Mouse (Mus musculus) forebrain, embryonic 10.5 days (tissue): ENCODE data around the gene Acot11. TPM values are rescaled to one million over a fixed set of nuclear protein-coding genes. Genes with fewer than 3 reads are reported as not detected.
A peak's percentile ranks its signal among the peaks of the same experiment; 100 is the strongest.
"Not testable (repeated sequence)": the region's sequence is repeated elsewhere in the genome, so short reads cannot be mapped to it uniquely, and the experiment has no call there.

Experiments
- DNase-seq: peaks from one replicate; pipeline ENCODE4 v3.0.0-alpha.2; 2017; ENCODE audit warnings: low spot score; ENCODE audit errors: extremely low spot score
- H3K27ac ChIP-seq: fragments of 300-500 bp; sonication (generic); 2 replicates; pipeline ENCODE4 v1.5.1; 2016; ENCODE audit warnings: mild to moderate bottlenecking
- H3K27me3 ChIP-seq: fragments of 300-500 bp; sonication (generic); 2 replicates; pipeline ENCODE4 v1.6.1; 2016; ENCODE audit warnings: mild to moderate bottlenecking; ENCODE audit not compliant: poor library complexity, severe bottlenecking
- H3K36me3 ChIP-seq: fragments of 300-500 bp; sonication (generic); replicated peaks from 2 replicates; pipeline ENCODE4 v1.6.1; 2016; ENCODE audit warnings: mild to moderate bottlenecking, moderate library complexity
- H3K4me1 ChIP-seq: fragments of 300-500 bp; sonication (generic); 2 replicates; pipeline ENCODE4 v1.6.1; 2016
- H3K4me3 ChIP-seq: fragments of 300-500 bp; sonication (generic); 2 replicates; pipeline ENCODE4 v1.5.1; 2016; ENCODE audit warnings: mild to moderate bottlenecking, moderate library complexity
- H3K9me3 ChIP-seq: fragments of 300-500 bp; sonication (generic); 2 replicates; pipeline ENCODE4 v1.6.1; 2016; ENCODE audit warnings: mild to moderate bottlenecking, moderate library complexity
- WGBS: fragments of 180-500 bp; shearing (Covaris S2); methylation state at CpG from one replicate; pipeline ENCODE4 v1.1.7; 2016; 5-methylcytosine and 5-hydroxymethylcytosine counted together
- polyA plus RNA-seq: library from polyadenylated mRNA; unstranded; fragments of >200 nt; fragmentation: Nextera tagmentation; extraction: Ambion mirVana; gene quantifications from 2 replicates; pipeline ENCODE4 v1.2.1, GENCODE M21; 2016

The Acot11 gene
- polyA plus RNA-seq, 1 experiment from 2014 or later: 2.1 TPM

- no peaks in the 10 kb centered on the region for H3K9me3 ChIP-seq
- peaks cover 34% of the 10 kb centered on the region for H3K4me1 ChIP-seq
- 81% methylated on average over 4 of the region's 4 CpGs for WGBS
- DNase-seq: no peak
- peaks cover 41% of the 10 kb centered on the region for H3K27me3 ChIP-seq
- H3K27ac ChIP-seq: 0 out of 2 replicates have a peak overlapping the region, but pooled peaks have one; percentile 76
- no peak overlapping the region for H3K4me3 ChIP-seq
- H3K36me3 ChIP-seq: no peaks in the 10 kb centered on the region
Observed at GRCm38 (mm10) chr4:106803781-106804180, 1.0 kb downstream of the Acot11 start.

GRCm38 (mm10) chr4:106799772-106800336 lies 4.9 kb downstream of the Acot11 start:
- H3K27me3 ChIP-seq: peaks cover 34% of the 10 kb centered on the region
- H3K4me1 ChIP-seq: peaks cover 26% of the 10 kb centered on the region
- H3K9me3 ChIP-seq: no peaks in the 10 kb centered on the region
- peak overlapping the region; percentile 43 for H3K4me3 ChIP-seq
- H3K27ac ChIP-seq: peak overlapping the region; percentile 65
- no peaks in the 10 kb centered on the region for H3K36me3 ChIP-seq
- peak; percentile 74 for DNase-seq
- 6% methylated on average over 15 of the region's 15 CpGs for WGBS

GRCm38 (mm10) chr4:106798908-106799546 lies 5.8 kb downstream of the Acot11 start:
- 77% methylated on average over 10 of the region's 10 CpGs for WGBS
- no peaks in the 10 kb centered on the region for H3K36me3 ChIP-seq
- no peaks in the 10 kb centered on the region for H3K9me3 ChIP-seq
- peak overlapping the region; percentile 65 for H3K27ac ChIP-seq
- DNase-seq: no peak
- H3K4me1 ChIP-seq: peaks cover 23% of the 10 kb centered on the region
- H3K27me3 ChIP-seq: peaks cover 26% of the 10 kb centered on the region
- no peak overlapping the region; the same call in 1 of the 2 replicates for H3K4me3 ChIP-seq

- 84% methylated on average over 2 of the region's 2 CpGs for WGBS
- DNase-seq: no peak
- peaks cover 21% of the 10 kb centered on the region for H3K4me1 ChIP-seq
Observed at GRCm38 (mm10) chr4:106795289-106795688, 9.5 kb downstream of the Acot11 start.

GRCm38 (mm10) chr4:106794247-106794646 lies 10.6 kb downstream of the Acot11 start:
- DNase-seq: no peak
- peaks cover 9% of the 10 kb centered on the region for H3K27me3 ChIP-seq
- whole genome bisulfite sequencing: 90% methylated on average over 7 of the region's 7 CpGs
- peaks cover 20% of the 10 kb centered on the region for H3K4me1 ChIP-seq
- no peak overlapping the region for H3K4me3 ChIP-seq
- 0 out of 2 replicates have a peak overlapping the region, but pooled peaks have one; percentile 15 for H3K27ac ChIP-seq
- H3K9me3 ChIP-seq: no peaks in the 10 kb centered on the region
- H3K36me3 ChIP-seq: no peaks in the 10 kb centered on the region

More at GRCm38 (mm10) chr4:106795289-106795688, 9.5 kb downstream of the Acot11 start:
- H3K27ac ChIP-seq: no peak overlapping the region
- H3K27me3 ChIP-seq: peaks cover 9% of the 10 kb centered on the region
- H3K36me3 ChIP-seq: no peaks in the 10 kb centered on the region
- H3K4me3 ChIP-seq: no peak overlapping the region
- no peaks in the 10 kb centered on the region for H3K9me3 ChIP-seq

- not testable (repeated sequence) for H3K9me3 ChIP-seq
Observed at GRCm38 (mm10) chr4:106793826-106794225, 11.0 kb downstream of the Acot11 start.

GRCm38 (mm10) chr4:106792276-106792675 lies 12.5 kb downstream of the Acot11 start:
- Histone ChIP-seq H3K9me3 (no peaks in the 10 kb centered on the region), H3K4me3 (no peak overlapping the region), H3K36me3 (no peaks in the 10 kb centered on the region), H3K27me3 (no peaks in the 10 kb centered on the region; the same call in 1 of the 2 replicates), H3K27ac (no peak overlapping the region), H3K4me1 (peaks cover 34% of the 10 kb centered on the region)
- no peak for DNase-seq

More at GRCm38 (mm10) chr4:106793826-106794225, 11.0 kb downstream of the Acot11 start:
- not testable (repeated sequence) for H3K27me3 ChIP-seq, H3K4me3 ChIP-seq, H3K27ac ChIP-seq, DNase-seq, H3K36me3 ChIP-seq
- H3K4me1 ChIP-seq: peaks cover 20% of the 10 kb centered on the region
- 93% methylated on average over 9 of the region's 9 CpGs for WGBS

GRCm38 (mm10) chr4:106790938-106791337 lies 13.9 kb downstream of the Acot11 start:
- H3K27me3 ChIP-seq: no peaks in the 10 kb centered on the region; the same call in 1 of the 2 replicates
- no peak for DNase-seq
- H3K36me3 ChIP-seq: no peaks in the 10 kb centered on the region
- H3K27ac ChIP-seq: peak overlapping the region; percentile 35; the same call in 1 of the 2 replicates
- WGBS: 92% methylated on average over 1 of the region's 1 CpGs
- no peaks in the 10 kb centered on the region for H3K9me3 ChIP-seq
- H3K4me1 ChIP-seq: peaks cover 48% of the 10 kb centered on the region
- no peak overlapping the region for H3K4me3 ChIP-seq

GRCm38 (mm10) chr4:106790218-106790617 lies 14.6 kb downstream of the Acot11 start:
- H3K4me3 ChIP-seq, H3K36me3 ChIP-seq, H3K27ac ChIP-seq, H3K9me3 ChIP-seq, DNase-seq, H3K27me3 ChIP-seq: not testable (repeated sequence)
- 84% methylated on average over 5 of the region's 5 CpGs for WGBS
- peaks cover 55% of the 10 kb centered on the region for H3K4me1 ChIP-seq

- H3K27me3 ChIP-seq: no peaks in the 10 kb centered on the region; the same call in 1 of the 2 replicates
- no peak overlapping the region for H3K27ac ChIP-seq
- no peaks in the 10 kb centered on the region for H3K9me3 ChIP-seq
- H3K36me3 ChIP-seq: no peaks in the 10 kb centered on the region
- H3K4me1 ChIP-seq: peaks cover 60% of the 10 kb centered on the region
- no peak overlapping the region for H3K4me3 ChIP-seq
- WGBS: 86% methylated on average over 9 of the region's 9 CpGs
- no peak for DNase-seq
Observed at GRCm38 (mm10) chr4:106789705-106790104, 15.1 kb downstream of the Acot11 start.

GRCm38 (mm10) chr4:106788627-106789026 lies 16.2 kb downstream of the Acot11 start:
- no peak for DNase-seq
- Histone ChIP-seq H3K27ac (peak overlapping the region; percentile 12; the same call in 1 of the 2 replicates), H3K36me3 (no peaks in the 10 kb centered on the region), H3K9me3 (no peaks in the 10 kb centered on the region), H3K27me3 (no peaks in the 10 kb centered on the region; the same call in 1 of the 2 replicates), H3K4me3 (no peak overlapping the region), H3K4me1 (peaks cover 65% of the 10 kb centered on the region)
- 91% methylated on average over 11 of the region's 11 CpGs for WGBS

- no peaks in the 10 kb centered on the region for H3K9me3 ChIP-seq
- 64% methylated on average over 7 of the region's 7 CpGs for WGBS
- no peaks in the 10 kb centered on the region for H3K36me3 ChIP-seq
- H3K27ac ChIP-seq: peak overlapping the region; percentile 72
- H3K4me1 ChIP-seq: peaks cover 73% of the 10 kb centered on the region
- H3K27me3 ChIP-seq: no peaks in the 10 kb centered on the region; the same call in 1 of the 2 replicates
- no peak overlapping the region for H3K4me3 ChIP-seq
- DNase-seq: no peak
Observed at GRCm38 (mm10) chr4:106787830-106788229, 17.0 kb downstream of the Acot11 start.
